Mouse (Mus musculus) C2C12 (cell line): ENCODE results near the gene Grik4. TPM values are rescaled to one million over a fixed set of nuclear protein-coding genes. Genes with fewer than 3 reads are reported as not detected.

Source experiments
- H3K27me3 ChIP-seq: one replicate; pipeline ENCODE4 v1.6.1; 2011; ENCODE audit not compliant: control insufficient read depth, insufficient read depth, insufficient read length
- H3K36me3 ChIP-seq: one replicate; pipeline ENCODE4 v1.6.1; 2011; ENCODE audit not compliant: control insufficient read depth, insufficient read depth
- H3K4me3 ChIP-seq: one replicate; pipeline ENCODE4 v1.5.1; 2011; ENCODE audit warnings: mild to moderate bottlenecking, control low read depth; ENCODE audit not compliant: poor library complexity, insufficient read depth, severe bottlenecking
- H3K79me2 ChIP-seq: one replicate; pipeline ENCODE4 v1.6.1; 2011; ENCODE audit not compliant: control insufficient read depth, insufficient read depth
- H3K79me3 ChIP-seq: one replicate; pipeline ENCODE4 v1.6.1; 2011; ENCODE audit warnings: low read depth, control low read depth
- H3ac ChIP-seq: one replicate; pipeline ENCODE3; 2011; ENCODE audit warnings: low read depth; ENCODE audit not compliant: control insufficient read depth, insufficient read length
- CEBPB ChIP-seq: IDR thresholded peaks from one replicate; pipeline ENCODE4 v1.6.1; 2011; ENCODE audit warnings: low read depth, mild to moderate bottlenecking, control low read depth, moderate library complexity
- CTCF ChIP-seq: IDR thresholded peaks from one replicate; pipeline ENCODE4 v1.5.1; 2011; ENCODE audit not compliant: control insufficient read depth, insufficient read depth, insufficient read length
- FOSL1 ChIP-seq: IDR thresholded peaks from one replicate; pipeline ENCODE4 v1.8.0; 2011; ENCODE audit warnings: mild to moderate bottlenecking, low read length; ENCODE audit not compliant: poor library complexity, insufficient read depth, severe bottlenecking
- MAX ChIP-seq: IDR thresholded peaks from one replicate; pipeline ENCODE4 v1.6.1; 2011; ENCODE audit warnings: mild to moderate bottlenecking, control low read depth
- MYOD1 ChIP-seq: IDR thresholded peaks from one replicate; pipeline ENCODE4 v1.6.1; 2011; ENCODE audit warnings: low read depth; ENCODE audit not compliant: control insufficient read depth, insufficient read length
- MYOG ChIP-seq: IDR thresholded peaks from one replicate; pipeline ENCODE4 v1.6.1; 2011; ENCODE audit not compliant: control insufficient read depth, insufficient read length; ENCODE audit errors: extremely low read depth
- USF1 ChIP-seq: IDR thresholded peaks from one replicate; pipeline ENCODE4 v1.6.1; 2011; ENCODE audit warnings: low read depth, mild to moderate bottlenecking, control low read depth, moderate library complexity
- polyA plus RNA-seq: library from polyadenylated mRNA; unstranded; fragments of >200 nt; fragmentation: generic; extraction: Trizol; gene quantifications from one replicate; pipeline ENCODE4 v1.2.1, GENCODE M21; 2012; ENCODE audit warnings: missing spikeins

Gene Grik4
- polyA plus RNA-seq, 1 experiment = not detected

GRCm38 (mm10) chr9:42897361-42898051 lies 46.8 kb downstream of the Grik4 start:
- Histone ChIP-seq H3K4me3 (no peak overlapping the region), H3K27me3 (peaks cover 54% of the 10 kb centered on the region)
- no peak for TF ChIP-seq USF1
- no peak for TF ChIP-seq MAX
- TF ChIP-seq CTCF = no peak
- TF ChIP-seq MYOG = no peak
- TF ChIP-seq CEBPB = no peak
- TF ChIP-seq MYOD1 = no peak
- TF ChIP-seq FOSL1 = no peak

GRCm38 (mm10) chr9:42896421-42897210 lies 47.7 kb downstream of the Grik4 start:
- no peaks in the 10 kb centered on the region for H3K79me3 ChIP-seq
- H3K79me2 ChIP-seq = no peaks in the 10 kb centered on the region
- peaks cover 48% of the 10 kb centered on the region for H3K27me3 ChIP-seq
- no peaks in the 10 kb centered on the region for H3K36me3 ChIP-seq
- TF ChIP-seq MAX (no peak), CEBPB (no peak), MYOD1 (no peak), FOSL1 (no peak), MYOG (no peak), USF1 (no peak), CTCF (no peak)
- no peak overlapping the region for H3ac ChIP-seq
- H3K4me3 ChIP-seq = no peak overlapping the region

More at GRCm38 (mm10) chr9:42897361-42898051, 46.8 kb downstream of the Grik4 start:
- Histone ChIP-seq H3K36me3 (no peaks in the 10 kb centered on the region), H3K79me2 (no peaks in the 10 kb centered on the region), H3ac (no peak overlapping the region), H3K79me3 (no peaks in the 10 kb centered on the region)

- no peaks in the 10 kb centered on the region for H3K79me2 ChIP-seq
- H3K27me3 ChIP-seq = peaks cover 41% of the 10 kb centered on the region
- TF ChIP-seq CTCF (no peak), USF1 (no peak), MYOG (no peak), MYOD1 (no peak), CEBPB (no peak), MAX (no peak), FOSL1 (no peak)
- no peaks in the 10 kb centered on the region for H3K36me3 ChIP-seq
- no peak overlapping the region for H3ac ChIP-seq
- no peak overlapping the region for H3K4me3 ChIP-seq
- H3K79me3 ChIP-seq = no peaks in the 10 kb centered on the region
Measured at GRCm38 (mm10) chr9:42892765-42893164, 51.5 kb downstream of the Grik4 start.

GRCm38 (mm10) chr9:42887930-42888329 lies 56.4 kb downstream of the Grik4 start:
- Histone ChIP-seq H3ac (no peak overlapping the region), H3K79me3 (no peaks in the 10 kb centered on the region), H3K79me2 (no peaks in the 10 kb centered on the region), H3K36me3 (no peaks in the 10 kb centered on the region), H3K4me3 (no peak overlapping the region), H3K27me3 (peaks cover 24% of the 10 kb centered on the region)
- TF ChIP-seq MYOG = no peak
- TF ChIP-seq MAX = no peak
- TF ChIP-seq CEBPB = no peak
- no peak for TF ChIP-seq CTCF
- TF ChIP-seq MYOD1 = no peak
- no peak for TF ChIP-seq FOSL1
- no peak for TF ChIP-seq USF1

GRCm38 (mm10) chr9:42886112-42886766 lies 58.1 kb downstream of the Grik4 start:
- Histone ChIP-seq H3K4me3 (no peak overlapping the region), H3K27me3 (peaks cover 20% of the 10 kb centered on the region), H3K79me3 (no peaks in the 10 kb centered on the region), H3K36me3 (no peaks in the 10 kb centered on the region), H3K79me2 (no peaks in the 10 kb centered on the region), H3ac (no peak overlapping the region)
- no peak for TF ChIP-seq CTCF
